Mouse (Mus musculus): ENCODE data around the gene Jade2. TPM values are rescaled to one million over a fixed set of nuclear protein-coding genes. Genes with fewer than 3 reads are reported as not detected.
A peak's percentile ranks its signal among the peaks of the same experiment; 100 is the strongest.

Gene Jade2
- total and polyA plus RNA-seq, 2 experiments from 2014 or later: 0.95 to 3.7 TPM

GRCm38 (mm10) chr11:51885681-51886080 is 28.2 kb upstream of the Jade2 start:
- Histone ChIP-seq H3K27ac (ENCODE audit: low read depth, low read length) (no peak overlapping the region), H3K4me2 (ENCODE audit: low read depth, low read length, poor library complexity, severe bottlenecking) (no peak overlapping the region), H3K9ac (replicated peaks; ENCODE audit: low read length, poor library complexity, severe bottlenecking) (no peak overlapping the region), H3K9me3 (ENCODE audit: low read length) (no peaks in the 10 kb centered on the region), H3K36me3 (ENCODE audit: insufficient read depth, low read length) (no peaks in the 10 kb centered on the region), H3K27me3 (ENCODE audit: insufficient read depth, low read length) (no peaks in the 10 kb centered on the region), H3K4me3 (ENCODE audit: low read depth, low read length) (no peak overlapping the region), H3K4me1 (ENCODE audit: insufficient read depth, low read length) (no peaks in the 10 kb centered on the region)
- 86% methylated on average over 6 of the region's 6 CpGs for WGBS
- DNase-seq (ENCODE audit: low spot score): no peak
- ATAC-seq (ENCODE audit: low FRiP score): no peak
- TF ChIP-seq CTCF (IDR thresholded peaks at IDR 0.05): no peak

- H3K4me2 ChIP-seq (ENCODE audit: low read depth, low read length, poor library complexity, severe bottlenecking): no peak overlapping the region
- no peak overlapping the region for H3K4me3 ChIP-seq (ENCODE audit: low read depth, low read length)
- no peaks in the 10 kb centered on the region for H3K9me3 ChIP-seq (ENCODE audit: low read length)
- ATAC-seq (ENCODE audit: low FRiP score) (no peak), DNase-seq (ENCODE audit: low spot score) (no peak)
- H3K27ac ChIP-seq (ENCODE audit: low read depth, low read length): no peak overlapping the region
- H3K27me3 ChIP-seq (ENCODE audit: insufficient read depth, low read length): no peaks in the 10 kb centered on the region
- no peak overlapping the region for H3K9ac ChIP-seq (replicated peaks; ENCODE audit: low read length, poor library complexity, severe bottlenecking)
- no peaks in the 10 kb centered on the region for H3K36me3 ChIP-seq (ENCODE audit: insufficient read depth, low read length)
- 56% methylated on average over 1 of the region's 1 CpGs for WGBS
- H3K4me1 ChIP-seq (ENCODE audit: insufficient read depth, low read length): no peaks in the 10 kb centered on the region
- TF ChIP-seq CTCF (IDR thresholded peaks at IDR 0.05): no peak
Measured at GRCm38 (mm10) chr11:51884092-51884491, 26.6 kb upstream of the Jade2 start.

- TF ChIP-seq CTCF (IDR thresholded peaks at IDR 0.05): no peak
- no peaks in the 10 kb centered on the region for H3K36me3 ChIP-seq (ENCODE audit: insufficient read depth, low read length)
- H3K9ac ChIP-seq (replicated peaks; ENCODE audit: low read length, poor library complexity, severe bottlenecking): no peak overlapping the region
- no peak overlapping the region for H3K27ac ChIP-seq (ENCODE audit: low read depth, low read length)
- WGBS: 46% methylated on average over 5 of the region's 5 CpGs
- H3K9me3 ChIP-seq (ENCODE audit: low read length): no peaks in the 10 kb centered on the region
- H3K4me3 ChIP-seq (ENCODE audit: low read depth, low read length): no peak overlapping the region
- H3K4me2 ChIP-seq (ENCODE audit: low read depth, low read length, poor library complexity, severe bottlenecking): no peak overlapping the region
- peak; percentile 6 for DNase-seq (ENCODE audit: low spot score)
- H3K27me3 ChIP-seq (ENCODE audit: insufficient read depth, low read length): no peaks in the 10 kb centered on the region
- no peak for ATAC-seq (ENCODE audit: low FRiP score)
- no peaks in the 10 kb centered on the region for H3K4me1 ChIP-seq (ENCODE audit: insufficient read depth, low read length)
Measured at GRCm38 (mm10) chr11:51883670-51884069, 26.2 kb upstream of the Jade2 start.

- H3K4me3 ChIP-seq (ENCODE audit: low read depth, low read length): no peak overlapping the region
- H3K27me3 ChIP-seq (ENCODE audit: insufficient read depth, low read length): no peaks in the 10 kb centered on the region
- H3K36me3 ChIP-seq (ENCODE audit: insufficient read depth, low read length): no peaks in the 10 kb centered on the region
- TF ChIP-seq CTCF (IDR thresholded peaks at IDR 0.05): no peak
- DNase-seq (ENCODE audit: low spot score): no peak
- no peak overlapping the region for H3K27ac ChIP-seq (ENCODE audit: low read depth, low read length)
- H3K4me1 ChIP-seq (ENCODE audit: insufficient read depth, low read length): no peaks in the 10 kb centered on the region
- H3K9ac ChIP-seq (replicated peaks; ENCODE audit: low read length, poor library complexity, severe bottlenecking): no peak overlapping the region
- H3K4me2 ChIP-seq (ENCODE audit: low read depth, low read length, poor library complexity, severe bottlenecking): no peak overlapping the region
- no peaks in the 10 kb centered on the region for H3K9me3 ChIP-seq (ENCODE audit: low read length)
- WGBS: 85% methylated on average over 7 of the region's 7 CpGs
- ATAC-seq (ENCODE audit: low FRiP score): no peak
Measured at GRCm38 (mm10) chr11:51881776-51882175, 24.3 kb upstream of the Jade2 start.

- Histone ChIP-seq H3K4me1 (ENCODE audit: insufficient read depth, low read length) (no peaks in the 10 kb centered on the region), H3K4me2 (ENCODE audit: low read depth, low read length, poor library complexity, severe bottlenecking) (no peak overlapping the region), H3K4me3 (ENCODE audit: low read depth, low read length) (no peak overlapping the region), H3K27ac (ENCODE audit: low read depth, low read length) (no peak overlapping the region), H3K36me3 (ENCODE audit: insufficient read depth, low read length) (no peaks in the 10 kb centered on the region), H3K9ac (replicated peaks; ENCODE audit: low read length, poor library complexity, severe bottlenecking) (no peak overlapping the region), H3K9me3 (ENCODE audit: low read length) (no peaks in the 10 kb centered on the region), H3K27me3 (ENCODE audit: insufficient read depth, low read length) (no peaks in the 10 kb centered on the region)
- 96% methylated on average over 15 of the region's 15 CpGs for WGBS
- ATAC-seq (ENCODE audit: low FRiP score) (no peak), DNase-seq (ENCODE audit: low spot score) (no peak)
- no peak for TF ChIP-seq CTCF (IDR thresholded peaks at IDR 0.05)
Measured at GRCm38 (mm10) chr11:51881041-51881730, 23.7 kb upstream of the Jade2 start.

GRCm38 (mm10) chr11:51876943-51877344 is 19.5 kb upstream of the Jade2 start:
- ATAC-seq (ENCODE audit: low FRiP score): no peak
- no peak for TF ChIP-seq CTCF (IDR thresholded peaks at IDR 0.05)
- Histone ChIP-seq H3K27me3 (ENCODE audit: insufficient read depth, low read length) (no peaks in the 10 kb centered on the region), H3K9ac (replicated peaks; ENCODE audit: low read length, poor library complexity, severe bottlenecking) (no peak overlapping the region), H3K27ac (ENCODE audit: low read depth, low read length) (no peak overlapping the region), H3K4me1 (ENCODE audit: insufficient read depth, low read length) (no peaks in the 10 kb centered on the region), H3K9me3 (ENCODE audit: low read length) (no peaks in the 10 kb centered on the region), H3K4me2 (ENCODE audit: low read depth, low read length, poor library complexity, severe bottlenecking) (no peak overlapping the region), H3K36me3 (ENCODE audit: insufficient read depth, low read length) (no peaks in the 10 kb centered on the region), H3K4me3 (ENCODE audit: low read depth, low read length) (no peak overlapping the region)
- no peak for DNase-seq (ENCODE audit: low spot score)
- 84% methylated on average over 4 of the region's 4 CpGs for WGBS
